Mouse (Mus musculus): ENCODE measurements at regions not wholly inside any gene's neighbourhood (a gene's known extent, or its start where the extent isn't known, plus 50 kb on each side); places are given as distances from the start of the nearest gene placed in this dataset.

GRCm38 (mm10) chr1:69775589-69775988, 51.2 kb upstream of the Spag16 start:
- no peaks in the 10 kb centered on the region for H3K4me1 ChIP-seq (ENCODE audit: control insufficient read depth in 1 of 2, insufficient read depth in 2 of 2)
- DNase-seq (ENCODE audit: extremely low read depth) = peak; percentile 40

More at GRCm38 (mm10) chr1:69775589-69775988, 51.2 kb upstream of the Spag16 start:
- dilution Hi-C loops (cut with MboI; ENCODE audit: extremely low pct_ligation_motif_present, extremely low pct_unique_long_range_greater_than_20kb, low sequenced_read_pairs) (no loop called here), in situ Hi-C loops (cut with MboI; ENCODE audit: low pct_ligation_motif_present, low pct_unique_long_range_greater_than_20kb, low sequenced_read_pairs) (no loop called here)
- Histone ChIP-seq H3K79me2 (replicated peaks; ENCODE audit: control insufficient read depth, extremely low read depth, insufficient read depth, poor library complexity, severe bottlenecking) (no peaks in the 10 kb centered on the region), H3K9ac (ENCODE audit: insufficient read depth, low read depth) (no peak overlapping the region), H3K36me3 (replicated peaks in 1 of 2; ENCODE audit: control insufficient read depth in 1 of 2, insufficient read depth in 1 of 2, low read length in 1 of 2) (no peaks in the 10 kb centered on the region), H3K9me3 (replicated peaks; ENCODE audit: low read length) (no peaks in the 10 kb centered on the region), H3K27ac (ENCODE audit: insufficient read depth, low read depth) (no peak overlapping the region), H3K4me2 (ENCODE audit: insufficient read depth, low read depth, poor library complexity, severe bottlenecking) (no peak overlapping the region), H3K27me3 (replicated peaks) (no peaks in the 10 kb centered on the region), H3K4me3 (replicated peaks in 1 of 3; ENCODE audit: low read depth in 2 of 3, low read length in 2 of 3, poor library complexity in 1 of 3) (no peak overlapping the region)
- TF ChIP-seq TCF12 (IDR thresholded peaks at IDR 0.05; ENCODE audit: low read depth, low read length) (no peak), MAZ (IDR thresholded peaks at IDR 0.05; ENCODE audit: low read depth, low read length) (no peak), RCOR1 (conservative IDR thresholded peaks at IDR 0.05; ENCODE audit: low read depth, low read length) (no peak), ZMIZ1 (IDR thresholded peaks at IDR 0.05; ENCODE audit: low read depth, low read length) (no peak), SMC3 (IDR thresholded peaks at IDR 0.05; ENCODE audit: low read depth, low read length) (peak; percentile 56), PAX5 (IDR thresholded peaks at IDR 0.05; ENCODE audit: low read length) (no peak), CHD1 (IDR thresholded peaks at IDR 0.05; ENCODE audit: low read depth, low read length) (no peak), JUND (conservative IDR thresholded peaks at IDR 0.05; ENCODE audit: low read depth, low read length) (no peak), MXI1 (IDR thresholded peaks at IDR 0.05; ENCODE audit: low read depth, low read length) (no peak), EP300 (IDR thresholded peaks at IDR 0.05; ENCODE audit: low read length) (no peak), ELF1 (IDR thresholded peaks at IDR 0.05; ENCODE audit: low read depth, low read length) (no peak), POLR2AphosphoS2 (IDR thresholded peaks at IDR 0.05; ENCODE audit: low read depth, low read length) (no peak), MEF2A (IDR thresholded peaks at IDR 0.05; ENCODE audit: borderline replicate concordance, low read depth, low read length) (no peak), JUN (IDR thresholded peaks at IDR 0.05; ENCODE audit: insufficient read depth, low read depth, low read length) (no peak), E2F4 (IDR thresholded peaks at IDR 0.05; ENCODE audit: insufficient replicate concordance, low read depth, low read length) (no peak), KAT2A (IDR thresholded peaks at IDR 0.05; ENCODE audit: insufficient replicate concordance, low read length) (no peak), IRF4 (IDR thresholded peaks at IDR 0.05; ENCODE audit: low read depth, low read length) (no peak), ZNF384 (IDR thresholded peaks at IDR 0.05; ENCODE audit: low read depth, low read length) (no peak), MYC (IDR thresholded peaks at IDR 0.05; ENCODE audit: low read depth, low read length) (no peak), UBTF (IDR thresholded peaks at IDR 0.05; ENCODE audit: low read depth, low read length) (no peak), POLR2A (IDR thresholded peaks at IDR 0.05; ENCODE audit: low read depth, low read length) (no peak), GABPA (IDR thresholded peaks at IDR 0.05; ENCODE audit: insufficient replicate concordance, low read depth, low read length) (no peak), USF1 (IDR thresholded peaks at IDR 0.05; ENCODE audit: low read depth, low read length) (peak; percentile 18; the same call in 1 of the 2 replicates), SIN3A (IDR thresholded peaks at IDR 0.05; ENCODE audit: low read length) (no peak), CTCF (conservative IDR thresholded peaks at IDR 0.05 in 1 of 2, IDR thresholded peaks at IDR 0.05 in 1 of 2; ENCODE audit: low read depth in 2 of 2, low read length in 2 of 2) (peak in 1 of 2 experiments; percentile 63; a peak in 2 of 4 replicates), NELFE (IDR thresholded peaks at IDR 0.05; ENCODE audit: low read depth, low read length) (no peak), USF2 (conservative IDR thresholded peaks at IDR 0.05; ENCODE audit: low read depth, low read length) (no peak), NRF1 (IDR thresholded peaks at IDR 0.05; ENCODE audit: low read depth, low read length) (no peak), TBP (conservative IDR thresholded peaks at IDR 0.05; ENCODE audit: low read depth, low read length) (no peak), ETS1 (conservative IDR thresholded peaks at IDR 0.05; ENCODE audit: low read depth, low read length) (no peak), MAFK (IDR thresholded peaks at IDR 0.05; ENCODE audit: insufficient replicate concordance, low read length) (no peak), RAD21 (IDR thresholded peaks at IDR 0.05; ENCODE audit: low read depth, low read length) (peak; percentile 59), HCFC1 (IDR thresholded peaks at IDR 0.05; ENCODE audit: low read depth, low read length) (no peak), MAX (IDR thresholded peaks at IDR 0.05; ENCODE audit: low read length) (no peak), ZC3H11A (IDR thresholded peaks at IDR 0.05; ENCODE audit: low read depth, low read length) (no peak), ZKSCAN1 (IDR thresholded peaks at IDR 0.05; ENCODE audit: borderline replicate concordance, low read depth, low read length) (no peak), BHLHE40 (IDR thresholded peaks at IDR 0.05; ENCODE audit: low read depth, low read length) (0 out of 2 replicates have a peak, but pooled peaks have one; percentile 10), CHD2 (IDR thresholded peaks at IDR 0.05; ENCODE audit: low read length) (no peak)
